Mouse (Mus musculus) lung, embryonic 15.5 days (tissue): ENCODE data around the gene Nle1. TPM values are rescaled to one million over a fixed set of nuclear protein-coding genes. Genes with fewer than 3 reads are reported as not detected.

Experiments used
- ATAC-seq: fragments of 200-750 bp; cut with Nextera tagmentation; 2 replicates; pipeline ENCODE4 v1.8.0; 2017; ENCODE audit warnings: moderate number of reproducible peaks, borderline replicate concordance; ENCODE audit not compliant: low FRiP score, low TSS enrichment; ENCODE audit errors: extremely low read depth
- H3K27ac ChIP-seq: fragments of 300-500 bp; sonication (generic); 2 replicates; pipeline ENCODE4 v1.5.1; 2015; ENCODE audit warnings: moderate library complexity, mild to moderate bottlenecking, inconsistent platforms
- H3K27me3 ChIP-seq: fragments of 300-500 bp; sonication (generic); 2 replicates; pipeline ENCODE4 v1.6.1; 2015; ENCODE audit warnings: inconsistent platforms
- H3K36me3 ChIP-seq: fragments of 300-500 bp; sonication (generic); 2 replicates; pipeline ENCODE4 v1.6.1; 2015; ENCODE audit warnings: inconsistent platforms
- H3K4me1 ChIP-seq: fragments of 300-500 bp; sonication (generic); 2 replicates; pipeline ENCODE4 v1.6.1; 2015; ENCODE audit warnings: inconsistent platforms
- H3K4me2 ChIP-seq: fragments of 300-500 bp; sonication (generic); 2 replicates; pipeline ENCODE4 v1.6.1; 2015; ENCODE audit warnings: inconsistent platforms, mild to moderate bottlenecking, moderate library complexity
- H3K4me3 ChIP-seq: fragments of 300-500 bp; sonication (generic); 2 replicates; pipeline ENCODE4 v1.5.1; 2015; ENCODE audit warnings: mild to moderate bottlenecking, inconsistent platforms
- H3K9ac ChIP-seq: fragments of 300-500 bp; sonication (generic); 2 replicates; pipeline ENCODE4 v1.6.1; 2015; ENCODE audit warnings: inconsistent platforms
- H3K9me3 ChIP-seq: fragments of 300-500 bp; sonication (generic); 2 replicates; pipeline ENCODE4 v1.6.1; 2016; ENCODE audit warnings: inconsistent platforms
- WGBS: fragments of 180-500 bp; shearing (Covaris S2); methylation state at CpG from one replicate; pipeline ENCODE4 v1.1.7; 2015; 5-methylcytosine and 5-hydroxymethylcytosine counted together
- polyA plus RNA-seq: library from polyadenylated mRNA; unstranded; fragments of >200 nt; fragmentation: Nextera tagmentation; extraction: Ambion mirVana; gene quantifications from 2 replicates; pipeline ENCODE4 v1.2.1, GENCODE M21; 2015

The Nle1 gene
- polyA plus RNA-seq, 1 experiment from 2014 or later: 34.1 TPM

DNA sequence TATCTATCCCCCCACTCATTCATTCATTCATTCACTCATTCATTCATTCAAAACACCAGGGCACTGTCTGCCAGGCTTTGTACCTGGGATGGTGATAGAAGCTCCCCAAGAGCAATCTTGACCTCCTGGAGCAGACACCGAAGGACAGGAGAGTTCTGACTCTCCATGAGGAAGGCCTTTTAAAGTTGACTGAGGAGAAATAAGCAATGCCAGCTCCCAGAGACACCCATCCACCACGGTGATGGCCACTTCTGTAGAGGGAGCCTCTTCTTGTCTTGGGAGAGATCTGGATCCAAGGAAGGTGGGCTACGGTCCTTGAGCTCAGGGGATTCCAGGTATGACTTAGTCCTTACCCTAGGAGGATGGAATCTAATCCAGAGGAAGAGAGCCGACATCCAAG lies 2.0 kb upstream of the Nle1 start, which contains the start of gene Unc45b:
Unc45b (plus strand) TSS at position 301 of the 400 bp plus-strand sequence.
- ATAC-seq: no peak
- Histone ChIP-seq H3K27me3 (peaks cover 9% of the 10 kb centered on the region; the same call in 1 of the 2 replicates), H3K36me3 (peaks cover 5% of the 10 kb centered on the region; the same call in 1 of the 2 replicates), H3K9ac (no peak within 1 kb of the TSS), H3K4me1 (peaks cover 14% of the 10 kb centered on the region), H3K4me2 (no peak within 1 kb of the TSS), H3K9me3 (no peaks in the 10 kb centered on the region), H3K4me3 (no peak within 1 kb of the TSS), H3K27ac (no peak within 1 kb of the TSS)
- 81% methylated on average over 4 of the region's 4 CpGs for WGBS

DNA sequence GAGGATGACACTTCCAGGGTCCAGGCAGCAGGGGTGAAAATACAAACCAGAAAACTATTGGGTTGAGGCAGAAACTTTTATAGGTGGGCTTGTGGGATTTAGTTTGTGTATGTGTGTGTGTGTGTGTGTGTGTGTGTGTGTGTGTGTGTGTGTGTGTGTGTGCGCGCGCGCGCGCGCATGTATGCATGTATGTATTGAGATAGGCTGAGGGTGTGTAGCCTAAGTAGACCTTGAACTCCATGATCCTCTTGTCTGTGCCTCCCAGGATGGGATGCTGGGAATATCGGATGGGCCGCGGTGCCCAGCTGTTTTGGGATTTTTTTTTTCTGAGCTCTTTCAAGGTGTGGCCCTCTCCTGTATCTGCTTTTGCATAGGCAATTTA lies 388 bp upstream of the Nle1 start:
- Histone ChIP-seq H3K4me2 (peak overlapping the region; percentile 86), H3K27me3 (peaks cover 5% of the 10 kb centered on the region; the same call in 1 of the 2 replicates), H3K4me1 (peaks cover 9% of the 10 kb centered on the region), H3K4me3 (peak overlapping the region; percentile 78), H3K27ac (no peak overlapping the region), H3K9ac (peak overlapping the region; percentile 77; the same call in 1 of the 2 replicates), H3K9me3 (no peaks in the 10 kb centered on the region), H3K36me3 (peaks cover 22% of the 10 kb centered on the region)
- no peak for ATAC-seq
- WGBS: 89% methylated on average over 3 of the region's 10 CpGs

DNA sequence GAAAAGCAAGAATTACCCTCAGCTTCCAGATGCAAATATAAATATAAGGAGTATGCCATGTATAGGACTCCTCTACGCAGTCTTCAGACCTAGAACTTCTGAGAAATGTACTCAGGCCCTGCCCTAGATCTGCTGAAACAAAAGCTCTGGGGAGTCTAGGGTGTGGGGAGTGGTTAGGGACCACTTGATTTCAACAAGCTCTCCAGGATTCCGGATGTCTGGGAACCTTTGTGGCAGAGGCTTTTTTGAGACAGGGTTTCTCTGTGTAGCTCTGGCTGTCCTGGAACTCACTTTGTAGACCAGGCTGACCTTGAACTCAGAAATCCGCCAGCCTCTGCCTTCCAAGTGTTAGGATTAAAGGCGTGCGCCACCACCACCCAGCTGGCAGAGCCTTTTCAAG lies 2.4 kb downstream of the Nle1 start:
- no peak overlapping the region for H3K4me2 ChIP-seq
- H3K36me3 ChIP-seq: peaks cover 47% of the 10 kb centered on the region
- H3K27me3 ChIP-seq: no peaks in the 10 kb centered on the region
- WGBS: 83% methylated on average over 5 of the region's 5 CpGs
- peaks cover 9% of the 10 kb centered on the region for H3K4me1 ChIP-seq
- no peaks in the 10 kb centered on the region for H3K9me3 ChIP-seq
- no peak for ATAC-seq
- no peak overlapping the region for H3K27ac ChIP-seq
- no peak overlapping the region for H3K4me3 ChIP-seq
- H3K9ac ChIP-seq: no peak overlapping the region

- WGBS: 61% methylated on average over 8 of the region's 8 CpGs
- Histone ChIP-seq H3K4me1 (peaks cover 9% of the 10 kb centered on the region), H3K36me3 (peaks cover 55% of the 10 kb centered on the region)
These were observed 3.3 kb downstream of the Nle1 start for GRCm38 (mm10) chr11:82904952-82905351.

GRCm38 (mm10) chr11:82901606-82902310 lies 6.5 kb downstream of the Nle1 start:
- H3K4me1 ChIP-seq: no peaks in the 10 kb centered on the region
- H3K4me2 ChIP-seq: no peak overlapping the region
- no peaks in the 10 kb centered on the region for H3K9me3 ChIP-seq
- H3K36me3 ChIP-seq: peaks cover 59% of the 10 kb centered on the region
- no peak overlapping the region for H3K27ac ChIP-seq
- ATAC-seq: no peak
- no peaks in the 10 kb centered on the region for H3K27me3 ChIP-seq
- 90% methylated on average over 20 of the region's 20 CpGs for WGBS
- no peak overlapping the region for H3K9ac ChIP-seq
- no peak overlapping the region for H3K4me3 ChIP-seq

More at GRCm38 (mm10) chr11:82904952-82905351, 3.3 kb downstream of the Nle1 start:
- Histone ChIP-seq H3K9me3 (no peaks in the 10 kb centered on the region), H3K4me2 (no peak overlapping the region), H3K4me3 (no peak overlapping the region), H3K9ac (no peak overlapping the region), H3K27ac (no peak overlapping the region), H3K27me3 (no peaks in the 10 kb centered on the region)
- ATAC-seq: no peak

GRCm38 (mm10) chr11:82899720-82900119 lies 8.5 kb downstream of the Nle1 start:
- H3K4me2 ChIP-seq: no peak overlapping the region
- H3K9ac ChIP-seq: no peak overlapping the region
- no peaks in the 10 kb centered on the region for H3K4me1 ChIP-seq
- H3K9me3 ChIP-seq: no peaks in the 10 kb centered on the region
- no peak overlapping the region for H3K4me3 ChIP-seq
- no peaks in the 10 kb centered on the region for H3K27me3 ChIP-seq
- WGBS: 92% methylated on average over 5 of the region's 5 CpGs
- H3K27ac ChIP-seq: no peak overlapping the region
- ATAC-seq: no peak
- peaks cover 49% of the 10 kb centered on the region for H3K36me3 ChIP-seq

GRCm38 (mm10) chr11:82897478-82897877 lies 10.7 kb downstream of the Nle1 start:
- Histone ChIP-seq H3K9ac (no peak overlapping the region), H3K4me1 (no peaks in the 10 kb centered on the region), H3K36me3 (peaks cover 27% of the 10 kb centered on the region), H3K4me2 (no peak overlapping the region), H3K27me3 (no peaks in the 10 kb centered on the region), H3K4me3 (no peak overlapping the region), H3K27ac (no peak overlapping the region), H3K9me3 (no peaks in the 10 kb centered on the region)
- ATAC-seq: no peak
- WGBS: 78% methylated on average over 10 of the region's 10 CpGs

DNA sequence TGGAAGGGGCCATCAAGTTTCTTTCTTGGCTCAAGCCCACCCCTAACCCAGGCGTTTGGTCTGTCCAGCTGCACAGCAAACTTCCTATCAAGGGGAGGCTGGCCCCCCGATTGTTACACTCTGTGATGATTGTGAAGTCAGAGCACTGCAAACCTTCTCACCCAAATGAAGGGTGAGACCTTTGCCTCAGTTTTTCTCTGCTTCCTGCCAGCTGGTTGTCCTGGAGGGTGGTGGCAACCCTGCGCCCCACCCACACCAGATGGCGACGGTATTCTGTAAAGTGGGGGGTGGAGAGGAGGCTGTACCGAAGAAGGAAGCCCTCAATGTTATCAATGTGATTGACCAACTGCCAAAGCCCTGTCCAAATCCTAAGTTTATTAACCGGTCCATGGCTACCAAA lies 16.3 kb downstream of the Nle1 start, which contains the start of gene Fndc8:
Fndc8 (plus strand) TSS at position 189 of the 400 bp plus-strand sequence.
- Histone ChIP-seq H3K9ac (no peak within 1 kb of the TSS), H3K27ac (no peak within 1 kb of the TSS), H3K36me3 (no peaks in the 10 kb centered on the region), H3K4me1 (peaks cover 19% of the 10 kb centered on the region), H3K27me3 (no peaks in the 10 kb centered on the region), H3K4me2 (no peak within 1 kb of the TSS), H3K4me3 (no peak within 1 kb of the TSS), H3K9me3 (no peaks in the 10 kb centered on the region)
- WGBS: 54% methylated on average over 7 of the region's 7 CpGs
- no peak for ATAC-seq

DNA sequence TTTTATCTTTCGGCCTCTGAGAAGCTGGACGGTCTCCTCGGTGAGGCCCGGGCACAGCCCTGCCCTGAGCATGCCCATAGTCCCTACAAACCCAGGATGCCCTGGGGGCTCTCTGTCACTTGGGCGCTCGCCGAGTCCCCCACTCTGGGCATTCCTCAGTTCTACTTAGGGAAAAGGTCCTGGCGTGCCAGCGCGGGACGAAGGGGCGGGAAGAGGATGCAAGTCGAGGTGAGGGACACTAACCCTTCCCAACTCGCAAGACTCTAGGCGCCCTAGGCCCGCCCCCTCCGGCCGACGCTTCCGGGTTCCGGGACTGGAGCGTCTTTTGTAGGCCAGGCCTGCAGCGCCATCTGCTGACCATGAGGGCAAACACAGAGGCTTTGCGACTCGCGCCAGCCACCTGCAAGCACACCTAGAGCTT lies 17.9 kb downstream of the Nle1 start, which contains the start of gene Rad51d:
Rad51d (minus strand) TSS at position 273 of the 421 bp plus-strand sequence.
- Histone ChIP-seq H3K4me2 (peak within 1 kb of the TSS; percentile 86), H3K4me1 (peaks cover 19% of the 10 kb centered on the region), H3K27me3 (no peaks in the 10 kb centered on the region), H3K27ac (peak within 1 kb of the TSS; percentile 75), H3K4me3 (peak within 1 kb of the TSS; percentile 67), H3K36me3 (no peaks in the 10 kb centered on the region), H3K9me3 (no peaks in the 10 kb centered on the region), H3K9ac (peak within 1 kb of the TSS; percentile 69)
- peak; percentile 93 for ATAC-seq
- WGBS: under 1% methylated on average over 26 of the region's 26 CpGs

DNA sequence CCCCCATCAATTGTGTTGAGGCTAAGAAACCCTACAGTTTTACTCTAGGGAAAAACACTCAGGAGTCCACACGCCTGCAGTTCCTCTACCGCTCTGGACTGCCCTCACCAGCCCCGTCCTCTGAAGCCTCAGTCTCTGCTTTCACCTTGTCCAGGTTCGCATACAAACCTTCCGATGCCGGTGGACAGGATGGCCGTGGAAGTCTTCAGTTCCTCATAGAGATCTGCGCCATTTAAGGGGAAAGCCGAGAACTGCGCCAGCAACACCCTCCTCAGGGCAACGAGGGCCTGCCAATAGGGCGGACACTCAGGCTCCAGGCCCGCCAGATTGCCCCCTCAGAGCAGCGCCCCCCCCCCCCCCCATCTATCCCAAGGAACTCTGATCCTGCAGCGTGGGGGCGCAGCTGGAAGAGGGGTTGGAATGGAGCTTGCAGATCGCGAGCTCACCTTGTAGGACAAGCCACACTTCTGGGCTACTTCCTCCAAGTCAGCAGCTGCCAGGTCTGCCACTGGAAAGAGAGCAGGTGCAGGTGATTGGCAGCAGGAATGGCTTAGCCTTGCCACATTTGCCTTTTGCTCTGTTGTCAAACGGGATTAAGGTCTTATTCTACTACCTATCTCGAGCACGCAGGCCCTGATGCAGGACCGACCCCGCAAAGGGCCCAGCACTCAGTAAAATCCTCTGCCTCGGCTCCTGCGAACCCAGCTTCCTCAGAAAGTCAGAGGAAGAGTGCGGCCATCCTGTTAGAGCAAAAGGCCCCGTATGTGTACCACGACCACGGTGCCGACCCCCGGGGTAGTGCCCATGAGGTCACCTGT lies 18.5 kb downstream of the Nle1 start:
- H3K27ac ChIP-seq: peak overlapping the region; percentile 75
- H3K27me3 ChIP-seq: no peaks in the 10 kb centered on the region
- H3K9ac ChIP-seq: peak overlapping the region; percentile 69
- no peaks in the 10 kb centered on the region for H3K36me3 ChIP-seq
- H3K4me1 ChIP-seq: peaks cover 19% of the 10 kb centered on the region
- peak overlapping the region; percentile 67 for H3K4me3 ChIP-seq
- peak; percentile 33 for ATAC-seq
- no peaks in the 10 kb centered on the region for H3K9me3 ChIP-seq
- H3K4me2 ChIP-seq: peak overlapping the region; percentile 86
- 6% methylated on average over 29 of the region's 31 CpGs for WGBS

GRCm38 (mm10) chr11:82888491-82888946 lies 19.7 kb downstream of the Nle1 start:
- no peak for ATAC-seq
- no peaks in the 10 kb centered on the region for H3K27me3 ChIP-seq
- no peak overlapping the region for H3K27ac ChIP-seq
- no peak overlapping the region for H3K4me3 ChIP-seq
- no peaks in the 10 kb centered on the region for H3K36me3 ChIP-seq
- peak overlapping the region; percentile 86 for H3K4me2 ChIP-seq
- H3K9ac ChIP-seq: peak overlapping the region; percentile 1; the same call in 1 of the 2 replicates
- WGBS: 26% methylated on average over 10 of the region's 10 CpGs
- H3K9me3 ChIP-seq: no peaks in the 10 kb centered on the region
- peaks cover 19% of the 10 kb centered on the region for H3K4me1 ChIP-seq
